Mouse (Mus musculus): ENCODE results near the gene Cdcp2. TPM values are rescaled to one million over a fixed set of nuclear protein-coding genes. Genes with fewer than 3 reads are reported as not detected.
"Not testable (repeated sequence)": the region's sequence is repeated elsewhere in the genome, so short reads cannot be mapped to it uniquely, and the experiment has no call there.

Cdcp2 gene
- polyA plus RNA-seq, 1 experiment from 2014 or later, result not detected

GRCm38 (mm10) chr4:107094484-107095187 is 2.1 kb upstream of the Cdcp2 start:
- Histone ChIP-seq H3K4me1 (replicated peaks) (peaks cover 28% of the 10 kb centered on the region), H3K9ac (replicated peaks) (no peak overlapping the region), H3K36me3 (no peaks in the 10 kb centered on the region), H3K27ac (no peak overlapping the region), H3K27me3 (no peaks in the 10 kb centered on the region), H3K9me3 (no peaks in the 10 kb centered on the region), H3K4me2 (replicated peaks) (no peak overlapping the region), H3K4me3 (replicated peaks) (no peak overlapping the region)
- 80% methylated on average over 16 of the region's 16 CpGs for WGBS
- ATAC-seq, result no peak

- Histone ChIP-seq H3K4me3 (replicated peaks) (no peak overlapping the region), H3K9ac (replicated peaks) (no peak overlapping the region), H3K9me3 (no peaks in the 10 kb centered on the region), H3K4me1 (replicated peaks) (peaks cover 28% of the 10 kb centered on the region), H3K27ac (peak overlapping the region; percentile 62), H3K27me3 (no peaks in the 10 kb centered on the region), H3K36me3 (no peaks in the 10 kb centered on the region), H3K4me2 (replicated peaks) (no peak overlapping the region)
- no peak for ATAC-seq
- 23% methylated on average over 6 of the region's 6 CpGs for WGBS
These were observed 648 bp upstream of the Cdcp2 start for GRCm38 (mm10) chr4:107096043-107096442.

GRCm38 (mm10) chr4:107097871-107098270 is 1.2 kb downstream of the Cdcp2 start:
- Histone ChIP-seq H3K9me3 (no peaks in the 10 kb centered on the region), H3K4me1 (replicated peaks) (peaks cover 28% of the 10 kb centered on the region), H3K4me3 (replicated peaks) (no peak overlapping the region), H3K36me3 (no peaks in the 10 kb centered on the region), H3K9ac (replicated peaks) (no peak overlapping the region), H3K27me3 (no peaks in the 10 kb centered on the region), H3K27ac (peak overlapping the region; percentile 61; the same call in 1 of the 2 replicates), H3K4me2 (replicated peaks) (no peak overlapping the region)
- 61% methylated on average over 15 of the region's 15 CpGs for WGBS
- no peak for ATAC-seq

- WGBS, result 80% methylated on average over 10 of the region's 10 CpGs
- Histone ChIP-seq H3K27me3 (no peaks in the 10 kb centered on the region), H3K27ac (no peak overlapping the region), H3K36me3 (no peaks in the 10 kb centered on the region), H3K9me3 (no peaks in the 10 kb centered on the region), H3K4me3 (replicated peaks) (no peak overlapping the region), H3K4me2 (replicated peaks) (no peak overlapping the region), H3K4me1 (replicated peaks) (peaks cover 28% of the 10 kb centered on the region), H3K9ac (replicated peaks) (no peak overlapping the region)
- ATAC-seq, result no peak
These were observed 1.7 kb downstream of the Cdcp2 start for GRCm38 (mm10) chr4:107098375-107098774.

GRCm38 (mm10) chr4:107098791-107099525 is 2.3 kb downstream of the Cdcp2 start:
- Histone ChIP-seq H3K27me3 (no peaks in the 10 kb centered on the region), H3K36me3 (no peaks in the 10 kb centered on the region), H3K4me1 (replicated peaks) (peaks cover 28% of the 10 kb centered on the region), H3K4me2 (replicated peaks) (no peak overlapping the region), H3K27ac (no peak overlapping the region), H3K9me3 (no peaks in the 10 kb centered on the region), H3K4me3 (replicated peaks) (no peak overlapping the region), H3K9ac (replicated peaks) (no peak overlapping the region)
- 82% methylated on average over 17 of the region's 17 CpGs for WGBS
- 0 out of 2 replicates have a peak, but pooled peaks have one; percentile 22 for ATAC-seq

GRCm38 (mm10) chr4:107102220-107102619 is 5.5 kb downstream of the Cdcp2 start:
- Histone ChIP-seq H3K4me3 (replicated peaks) (no peak overlapping the region), H3K4me1 (replicated peaks) (peaks cover 14% of the 10 kb centered on the region), H3K36me3 (no peaks in the 10 kb centered on the region), H3K4me2 (replicated peaks) (no peak overlapping the region), H3K9ac (replicated peaks) (no peak overlapping the region), H3K9me3 (no peaks in the 10 kb centered on the region), H3K27ac (no peak overlapping the region), H3K27me3 (no peaks in the 10 kb centered on the region)
- 80% methylated on average over 8 of the region's 8 CpGs for WGBS
- no peak for ATAC-seq

GRCm38 (mm10) chr4:107106777-107107176 is 10.1 kb downstream of the Cdcp2 start:
- H3K36me3 ChIP-seq, result no peaks in the 10 kb centered on the region
- H3K27me3 ChIP-seq, result no peaks in the 10 kb centered on the region
- peaks cover 17% of the 10 kb centered on the region for H3K4me1 ChIP-seq (replicated peaks)
- no peaks in the 10 kb centered on the region for H3K9me3 ChIP-seq
- no peak overlapping the region for H3K4me3 ChIP-seq (replicated peaks)
- H3K9ac ChIP-seq (replicated peaks), result no peak overlapping the region
- H3K27ac ChIP-seq, result no peak overlapping the region
- 93% methylated on average over 16 of the region's 16 CpGs for WGBS
- H3K4me2 ChIP-seq (replicated peaks), result no peak overlapping the region
- ATAC-seq, result no peak

- 44% methylated on average over 13 of the region's 13 CpGs for WGBS
- H3K4me2 ChIP-seq (replicated peaks), result no peak overlapping the region
These were observed 11.6 kb downstream of the Cdcp2 start for GRCm38 (mm10) chr4:107108291-107108731.

GRCm38 (mm10) chr4:107109181-107109580 is 12.5 kb downstream of the Cdcp2 start:
- not testable (repeated sequence) for H3K27me3 ChIP-seq; H3K9me3 ChIP-seq; H3K4me2 ChIP-seq (replicated peaks); H3K27ac ChIP-seq; H3K4me3 ChIP-seq (replicated peaks); H3K36me3 ChIP-seq; H3K9ac ChIP-seq (replicated peaks); ATAC-seq
- 92% methylated on average over 6 of the region's 6 CpGs for WGBS
- H3K4me1 ChIP-seq (replicated peaks), result peaks cover 17% of the 10 kb centered on the region

More at GRCm38 (mm10) chr4:107108291-107108731, 11.6 kb downstream of the Cdcp2 start:
- Histone ChIP-seq H3K4me3 (replicated peaks) (no peak overlapping the region), H3K27me3 (no peaks in the 10 kb centered on the region), H3K9me3 (no peaks in the 10 kb centered on the region), H3K27ac (peak overlapping the region; percentile 45), H3K4me1 (replicated peaks) (peaks cover 17% of the 10 kb centered on the region), H3K9ac (replicated peaks) (no peak overlapping the region), H3K36me3 (no peaks in the 10 kb centered on the region)
- ATAC-seq, result peak; percentile 51; the same call in 1 of the 2 replicates

- WGBS, result 61% methylated on average over 8 of the region's 8 CpGs
- Histone ChIP-seq H3K36me3 (no peaks in the 10 kb centered on the region), H3K4me2 (replicated peaks) (no peak overlapping the region), H3K4me1 (replicated peaks) (no peaks in the 10 kb centered on the region), H3K27me3 (no peaks in the 10 kb centered on the region), H3K9ac (replicated peaks) (no peak overlapping the region), H3K4me3 (replicated peaks) (no peak overlapping the region), H3K9me3 (no peaks in the 10 kb centered on the region), H3K27ac (no peak overlapping the region)
- no peak for ATAC-seq
These were observed 17.6 kb downstream of the Cdcp2 start for GRCm38 (mm10) chr4:107114278-107114677.

GRCm38 (mm10) chr4:107117741-107118385 is 21.2 kb downstream of the Cdcp2 start:
- Histone ChIP-seq H3K4me1 (replicated peaks) (peaks cover 11% of the 10 kb centered on the region), H3K36me3 (no peaks in the 10 kb centered on the region), H3K9ac (replicated peaks) (no peak overlapping the region), H3K4me2 (replicated peaks) (no peak overlapping the region), H3K9me3 (no peaks in the 10 kb centered on the region), H3K27ac (no peak overlapping the region), H3K27me3 (no peaks in the 10 kb centered on the region), H3K4me3 (replicated peaks) (no peak overlapping the region)
- WGBS, result 88% methylated on average over 2 of the region's 2 CpGs
- no peak for ATAC-seq

- no peak overlapping the region for H3K4me3 ChIP-seq (replicated peaks)
- no peak overlapping the region for H3K4me2 ChIP-seq (replicated peaks)
- H3K27me3 ChIP-seq, result no peaks in the 10 kb centered on the region
- H3K9me3 ChIP-seq, result no peaks in the 10 kb centered on the region
- no peak for ATAC-seq
- peaks cover 11% of the 10 kb centered on the region for H3K4me1 ChIP-seq (replicated peaks)
- H3K36me3 ChIP-seq, result no peaks in the 10 kb centered on the region
- H3K9ac ChIP-seq (replicated peaks), result no peak overlapping the region
- H3K27ac ChIP-seq, result no peak overlapping the region
- WGBS, result 70% methylated on average over 4 of the region's 4 CpGs
These were observed 22.4 kb downstream of the Cdcp2 start for GRCm38 (mm10) chr4:107119056-107119455.

All from midbrain, embryonic 13.5 days (tissue).